Mouse (Mus musculus): ENCODE results near the gene Ttll11. TPM values are rescaled to one million over a fixed set of nuclear protein-coding genes. Genes with fewer than 3 reads are reported as not detected.
A peak's percentile ranks its signal among the peaks of the same experiment; 100 is the strongest.

The Ttll11 gene
- total RNA-seq, 1 experiment from 2014 or later: 30.4 TPM

DNA sequence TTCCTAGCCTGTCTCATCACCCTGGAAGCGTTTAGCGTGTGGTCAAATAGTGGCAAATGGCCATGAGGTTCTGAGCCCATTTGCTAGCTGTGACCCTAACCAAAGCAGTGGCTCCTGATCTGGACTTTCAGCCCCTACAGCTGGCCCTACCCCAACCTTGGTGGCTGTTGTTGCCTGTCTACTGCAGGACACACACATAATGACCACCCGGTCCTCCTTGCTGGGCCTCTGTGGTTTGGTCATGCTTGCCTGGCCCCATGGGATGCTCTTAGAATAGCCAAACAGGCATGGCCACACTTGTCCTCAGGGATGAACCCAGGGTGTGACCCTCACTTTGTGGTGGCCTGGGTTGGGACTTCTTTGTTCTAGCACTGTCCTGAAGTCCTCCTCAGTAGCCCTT, 80.0 kb downstream of the Ttll11 start:
- no peak for DNase-seq

DNA sequence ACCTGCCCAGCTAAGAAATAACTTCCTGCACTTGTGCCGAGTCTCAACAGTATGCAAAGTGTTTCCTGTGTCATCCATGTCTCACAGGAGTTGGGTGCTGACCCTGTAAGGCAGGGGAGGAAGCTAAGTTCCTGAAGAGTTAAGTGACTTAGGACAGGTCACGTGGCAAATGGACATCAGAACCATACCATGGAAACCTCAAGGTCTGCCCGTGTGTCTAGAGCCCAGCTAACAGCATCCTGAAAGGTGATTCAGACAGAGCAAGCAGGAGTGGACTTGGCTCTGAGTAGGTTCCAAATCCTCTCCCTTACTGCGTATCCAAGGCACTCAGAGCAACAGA, 80.6 kb downstream of the Ttll11 start:
- no peak for DNase-seq

DNA sequence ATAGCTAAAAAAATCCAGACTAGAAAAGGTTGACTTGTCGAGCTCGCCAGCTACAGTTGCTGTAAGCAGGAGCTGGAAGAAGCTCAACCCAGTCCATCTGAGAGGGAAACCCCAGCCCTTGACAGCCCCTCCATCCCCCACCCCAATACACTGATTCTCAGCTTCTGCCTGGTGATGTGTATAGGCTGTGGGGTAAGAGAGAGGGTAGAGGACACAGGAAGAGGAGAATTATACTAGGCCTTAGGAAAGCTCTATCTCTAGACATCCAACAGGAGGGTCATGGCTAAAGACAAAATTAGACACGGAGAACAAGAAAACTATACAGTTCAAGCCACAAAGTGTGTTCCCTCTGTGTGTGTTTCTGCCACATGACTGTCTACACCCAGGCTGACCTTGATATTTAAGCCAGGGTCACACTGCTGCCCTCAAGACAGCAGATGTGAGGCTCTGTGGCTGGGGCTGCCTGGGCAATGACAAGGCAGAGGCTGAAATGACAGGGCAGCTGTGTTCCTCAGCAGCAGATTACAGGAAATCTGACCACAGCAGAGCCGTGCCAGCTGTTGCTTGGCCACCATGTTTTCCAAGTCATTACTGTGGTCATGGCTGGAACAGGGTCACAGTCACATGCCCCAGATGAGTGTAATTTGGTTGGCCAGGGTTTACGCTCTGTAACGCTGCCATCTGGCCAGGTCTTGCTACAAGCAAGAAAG, 81.1 kb downstream of the Ttll11 start:
- DNase-seq: peak; percentile 29

DNA sequence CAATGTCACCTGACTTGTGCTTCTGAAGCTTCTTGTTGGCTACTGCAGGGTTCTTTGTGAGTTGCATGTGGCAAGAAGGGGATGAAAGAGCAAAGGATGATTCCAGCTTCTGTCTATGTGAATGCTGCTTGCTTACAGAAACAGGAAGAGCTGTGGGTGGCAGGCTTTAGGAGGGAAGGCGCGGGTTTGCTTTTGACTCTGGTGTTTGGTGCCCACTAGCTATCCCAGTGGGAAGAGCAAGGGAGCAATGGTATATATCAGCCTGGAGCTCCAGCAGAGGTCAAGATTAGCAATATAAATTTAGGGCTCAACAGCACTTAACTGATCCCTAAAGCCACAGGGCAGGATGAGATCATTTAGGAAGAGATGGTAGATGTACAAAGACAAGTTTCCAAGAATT, 82.6 kb downstream of the Ttll11 start:
- DNase-seq: no peak

DNA sequence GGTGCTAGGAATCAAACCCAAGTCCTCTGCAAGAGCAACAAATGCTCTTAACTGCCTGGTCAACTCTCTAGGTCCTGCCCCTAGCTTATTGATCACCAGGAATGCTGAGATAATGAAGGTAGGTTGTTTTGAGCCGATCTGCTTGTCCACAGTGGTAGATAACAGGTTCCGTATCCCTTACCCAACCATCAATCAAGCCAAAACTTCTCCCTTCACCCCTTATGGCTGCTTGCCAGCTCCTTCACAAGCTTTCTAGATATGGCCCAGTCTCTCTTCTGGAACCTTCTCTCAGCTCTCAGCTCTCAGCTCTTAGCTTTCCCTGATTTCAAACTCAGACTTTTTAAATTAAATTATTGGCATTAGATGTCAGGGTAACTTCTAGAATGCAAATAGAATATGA, 85.2 kb downstream of the Ttll11 start:
- no peak for DNase-seq

DNA sequence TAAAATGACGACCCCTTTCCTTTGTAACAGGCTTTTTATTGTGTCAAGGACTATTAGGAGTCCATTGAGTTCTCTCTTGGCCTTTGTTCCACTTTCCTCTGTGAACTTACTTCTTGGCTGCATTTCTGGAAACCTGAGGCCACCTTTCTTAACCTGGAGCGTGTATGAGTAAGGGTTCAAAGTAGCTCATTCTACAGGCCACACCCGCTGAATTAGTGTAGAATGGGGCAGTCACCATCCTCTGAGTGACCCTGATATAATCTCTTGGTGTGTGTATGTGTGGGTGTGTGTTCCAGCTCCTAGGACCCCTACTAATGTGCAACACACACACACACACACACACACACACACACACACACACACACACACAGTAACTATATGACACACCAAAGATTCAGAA, 89.1 kb downstream of the Ttll11 start:
- DNase-seq: no peak

DNA sequence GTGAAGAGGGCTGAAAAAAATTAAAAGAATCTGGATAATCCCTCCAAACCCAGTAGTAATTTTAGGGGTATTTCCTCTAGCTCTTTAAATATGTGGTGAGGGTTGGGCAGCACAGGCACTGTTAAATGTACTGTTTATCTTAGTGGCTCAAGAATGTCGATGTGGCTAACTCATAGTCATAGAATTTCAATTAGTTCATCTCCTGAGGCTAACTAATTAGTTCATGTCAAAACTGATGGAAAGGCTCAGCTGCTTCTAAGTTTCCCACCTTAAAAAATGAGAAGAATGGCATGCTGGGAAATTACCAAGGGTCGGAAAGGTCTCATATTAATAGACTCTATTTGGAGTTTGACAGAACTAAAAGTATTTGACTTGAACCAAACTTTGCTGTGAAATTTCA, 89.9 kb downstream of the Ttll11 start:
- no peak for DNase-seq

DNA sequence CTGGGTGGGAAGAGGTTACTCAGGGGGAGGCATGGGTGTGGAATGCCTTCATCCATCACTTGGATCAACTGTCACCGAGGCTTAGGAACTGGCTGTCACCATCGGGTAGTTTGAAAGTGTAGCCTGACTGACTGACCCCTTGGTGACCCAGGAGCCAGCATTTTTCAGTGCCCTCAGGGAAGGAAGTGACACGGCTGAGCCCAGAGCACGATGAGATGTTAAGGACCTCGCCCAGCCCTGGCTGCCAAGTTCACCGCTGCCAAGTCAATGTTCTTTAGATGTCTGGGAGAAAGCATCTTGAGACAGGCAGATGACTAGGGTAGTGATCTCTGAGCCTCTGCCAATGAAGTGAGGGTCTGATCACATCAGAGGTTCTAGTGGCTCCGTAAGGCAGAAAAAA, 95.4 kb downstream of the Ttll11 start:
- no peak for DNase-seq

DNA sequence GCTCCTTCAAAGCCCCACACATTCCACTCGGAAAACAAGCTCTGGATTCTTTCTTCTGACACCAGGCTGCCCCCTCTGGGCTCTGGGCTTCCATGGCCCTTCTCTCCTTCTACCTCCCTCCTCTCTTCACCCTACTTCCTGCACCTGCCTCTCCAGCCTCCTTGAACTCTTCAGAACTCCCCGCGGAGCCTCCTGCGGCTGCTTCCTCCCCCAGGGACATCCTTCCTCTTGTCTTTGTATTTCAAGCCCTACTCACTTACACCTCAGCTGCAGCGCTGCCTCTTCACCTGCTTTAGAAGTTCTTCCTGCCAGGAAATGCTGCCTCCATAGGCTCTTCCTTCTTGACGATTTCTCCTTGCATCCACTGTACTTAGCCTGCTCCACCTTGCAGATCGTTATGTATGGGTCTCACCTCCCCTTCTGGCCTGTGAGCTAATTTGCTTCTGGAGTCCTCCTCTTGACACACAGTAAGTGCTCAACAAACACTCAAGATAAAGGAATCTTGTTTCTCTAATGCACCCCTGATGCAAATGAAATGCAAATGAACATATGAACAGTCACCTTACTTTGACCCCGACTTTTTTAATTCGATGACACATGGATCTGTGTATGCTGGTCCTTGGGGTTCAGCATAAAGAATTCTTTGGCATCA, 97.3 kb downstream of the Ttll11 start:
- DNase-seq: no peak

DNA sequence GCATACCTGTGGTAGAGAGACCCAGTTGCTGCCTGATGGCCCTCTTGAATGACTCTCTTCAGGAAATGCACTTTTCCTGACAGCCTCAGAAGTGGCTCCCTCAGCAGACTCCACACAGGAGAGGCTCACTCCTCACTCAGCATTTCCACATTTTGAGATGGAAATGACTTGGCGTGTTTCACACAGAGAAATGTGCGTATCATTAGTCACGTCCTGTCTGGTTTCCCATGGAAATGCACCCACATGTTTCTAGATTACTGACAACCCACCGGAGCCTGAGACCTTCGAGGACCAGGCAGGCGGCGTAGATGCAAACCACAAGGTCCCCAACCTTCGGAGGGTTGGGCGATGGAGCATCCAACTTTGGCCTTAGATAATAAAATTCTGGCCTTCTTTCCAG, 97.8 kb downstream of the Ttll11 start:
- no peak for DNase-seq

DNA sequence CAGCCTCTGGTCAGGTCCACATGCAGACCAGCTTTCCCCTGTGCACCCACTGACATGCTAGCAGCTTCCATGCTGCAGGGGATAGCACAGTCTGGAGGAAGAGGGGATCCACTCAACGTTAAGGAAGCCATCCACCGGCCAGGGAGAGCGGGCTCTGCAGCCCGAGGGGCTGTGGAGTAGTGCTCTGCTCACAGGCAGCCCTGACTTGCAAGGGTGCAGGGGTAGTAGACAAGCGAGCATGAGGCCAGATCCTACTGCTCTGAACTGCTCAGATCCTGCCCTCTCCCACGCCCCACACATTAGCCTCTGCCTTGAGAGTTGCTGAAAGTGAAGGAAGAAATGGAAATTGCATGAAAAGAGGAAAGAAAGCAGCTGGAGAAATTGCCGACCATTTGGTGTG, 99.4 kb downstream of the Ttll11 start:
- no peak for DNase-seq

DNA sequence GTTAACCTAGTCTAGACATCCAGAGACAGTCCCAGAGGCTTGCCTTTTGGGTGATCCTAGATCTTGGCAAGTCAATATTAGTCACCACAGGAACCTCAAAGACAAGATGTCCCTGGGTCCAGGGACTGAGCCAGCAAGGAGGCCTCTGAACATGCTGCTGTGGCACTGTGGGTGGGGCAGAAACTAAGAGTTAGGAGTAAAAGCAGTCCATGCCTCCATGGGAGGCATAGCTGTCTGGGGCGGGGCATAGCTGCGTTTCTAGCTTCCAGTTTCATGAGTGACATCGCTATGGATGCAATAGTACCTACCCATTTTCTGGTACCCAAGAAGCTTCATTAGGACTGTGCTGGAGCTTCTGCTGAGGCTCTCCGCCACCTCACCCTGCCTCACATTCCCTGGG, 99.8 kb downstream of the Ttll11 start:
- DNase-seq: no peak

DNA sequence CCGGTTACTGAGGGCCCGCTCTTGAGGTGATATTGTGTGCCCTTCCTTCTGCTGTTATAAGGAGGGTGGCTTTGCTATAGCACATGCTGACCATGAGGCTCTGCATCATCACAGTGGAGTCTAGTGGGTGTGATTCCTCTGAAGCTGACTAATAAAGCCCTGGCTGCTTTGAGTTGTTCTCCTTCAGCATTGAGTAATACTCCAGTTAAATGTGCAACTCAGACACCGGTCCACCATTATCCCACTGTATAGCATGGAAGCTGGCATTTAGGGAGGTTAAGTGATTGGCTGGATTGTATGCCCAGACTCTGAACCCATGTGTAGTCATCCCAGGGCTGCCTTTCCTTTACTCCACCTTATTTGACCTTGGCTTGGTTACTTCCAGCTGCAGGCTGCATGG, 101.2 kb downstream of the Ttll11 start:
- DNase-seq: no peak

DNA sequence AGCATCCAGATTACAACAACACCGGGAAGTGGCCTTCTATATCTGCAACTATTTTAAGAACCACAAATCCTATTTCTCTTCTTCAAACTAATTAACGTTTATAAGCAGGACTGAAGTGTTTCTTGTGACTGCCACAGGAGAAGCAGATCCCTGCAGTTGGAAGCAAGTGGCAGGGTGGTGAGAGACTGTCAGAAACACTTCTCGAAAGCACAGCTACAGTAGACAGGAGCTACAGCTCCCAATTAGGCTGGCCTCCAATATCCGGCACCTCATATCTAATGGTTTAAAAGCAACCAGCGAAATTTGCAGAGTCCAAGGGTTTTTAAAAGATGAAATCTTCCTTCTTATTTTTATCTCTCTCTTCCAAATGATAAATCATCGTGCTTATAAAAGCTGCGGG, 104.1 kb downstream of the Ttll11 start:
- DNase-seq: no peak

DNA sequence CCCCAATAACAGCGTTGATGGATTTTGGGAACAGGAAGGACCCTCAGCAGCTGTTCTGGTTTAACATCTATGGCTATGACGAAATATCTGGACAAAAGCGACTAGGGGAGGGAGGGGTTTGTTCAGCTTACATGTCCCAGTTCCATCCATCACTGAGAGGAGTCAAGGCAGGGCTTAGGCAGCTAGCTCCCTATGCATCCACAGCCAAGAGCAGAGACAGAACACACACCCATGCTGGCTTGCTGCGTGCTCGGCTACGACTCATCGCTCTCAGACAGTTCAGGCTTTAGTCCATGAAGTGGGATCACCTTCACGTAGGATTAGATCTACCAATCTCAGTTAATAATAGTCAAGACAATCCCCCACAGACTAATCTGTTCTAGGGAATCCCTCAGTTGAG, 105.3 kb downstream of the Ttll11 start:
- DNase-seq: no peak

DNA sequence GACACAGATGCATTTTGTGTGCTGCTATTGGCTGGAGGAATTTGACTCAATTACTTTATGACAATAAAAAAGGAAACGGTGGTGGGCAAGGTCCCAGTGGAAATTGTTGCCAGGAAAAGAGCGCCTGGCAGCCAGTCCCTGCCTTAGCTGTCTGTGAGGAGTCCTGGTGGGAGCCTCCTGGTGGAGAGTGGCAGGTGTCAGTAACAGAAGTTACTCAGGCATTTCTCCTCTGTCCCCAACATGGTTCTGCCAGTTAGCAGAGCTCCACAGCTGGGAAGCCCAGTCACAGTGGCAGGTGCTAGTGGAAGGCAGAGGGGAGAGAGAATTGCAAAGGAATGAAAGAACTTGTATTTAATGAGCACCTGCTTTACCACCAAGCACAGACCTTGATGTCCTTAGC, 110.5 kb downstream of the Ttll11 start:
- no peak for DNase-seq

DNA sequence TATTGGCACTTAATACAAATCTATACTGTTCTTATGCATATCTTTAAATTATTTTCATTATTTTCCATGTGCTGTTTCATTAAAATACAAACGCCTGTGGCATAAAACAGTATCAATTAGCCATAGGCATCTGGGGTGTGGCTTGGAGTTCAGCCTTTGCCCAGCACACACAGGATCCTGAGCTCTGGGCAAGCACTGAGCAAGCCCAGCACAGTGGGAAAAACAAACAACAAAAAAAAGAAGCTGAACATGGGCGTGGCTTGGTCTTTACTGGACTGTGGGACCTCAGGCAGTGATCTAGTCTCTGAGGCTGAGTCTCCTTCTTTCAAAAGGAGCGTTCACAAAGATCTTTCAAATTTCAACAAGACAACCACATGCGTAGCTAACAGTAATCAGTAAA, 116.4 kb downstream of the Ttll11 start:
- DNase-seq: no peak

DNA sequence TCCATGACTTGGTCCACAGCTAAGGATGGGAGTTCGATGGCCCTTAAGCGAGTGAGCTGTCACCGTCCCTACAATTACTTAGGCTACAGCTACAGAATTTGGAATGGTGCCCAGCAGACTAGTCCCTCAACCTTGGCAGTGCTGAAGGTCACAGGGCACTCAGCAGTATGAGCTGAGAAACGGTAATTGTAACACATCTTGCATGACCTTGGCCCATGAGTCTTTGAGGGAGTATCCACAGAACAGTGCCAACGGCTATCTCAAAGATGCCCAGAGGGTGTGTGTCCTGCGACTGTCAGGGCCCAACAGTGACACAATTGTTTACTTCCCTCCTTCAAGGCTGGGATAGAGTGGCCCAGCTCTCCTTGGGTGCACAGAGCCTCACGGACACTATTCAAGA, 118.5 kb downstream of the Ttll11 start:
- DNase-seq: peak; percentile 45

DNA sequence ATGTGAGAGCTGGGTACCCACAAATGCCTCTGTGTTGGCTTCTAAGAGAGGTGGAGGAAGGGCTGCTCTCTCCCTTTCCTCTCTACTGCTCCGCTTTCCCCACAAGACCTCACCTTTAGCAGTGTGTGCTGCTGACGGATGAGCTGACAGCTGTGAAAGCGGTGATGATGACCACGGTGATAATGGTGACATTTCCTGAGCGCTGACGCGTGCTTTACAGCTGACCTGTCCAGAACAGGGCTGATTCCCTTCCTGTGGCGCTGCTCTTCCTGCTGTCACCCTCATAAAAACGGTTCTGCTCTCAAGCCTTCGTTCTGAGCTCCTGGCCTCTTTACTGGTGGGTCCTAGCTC, 119.3 kb downstream of the Ttll11 start:
- no peak for DNase-seq

DNA sequence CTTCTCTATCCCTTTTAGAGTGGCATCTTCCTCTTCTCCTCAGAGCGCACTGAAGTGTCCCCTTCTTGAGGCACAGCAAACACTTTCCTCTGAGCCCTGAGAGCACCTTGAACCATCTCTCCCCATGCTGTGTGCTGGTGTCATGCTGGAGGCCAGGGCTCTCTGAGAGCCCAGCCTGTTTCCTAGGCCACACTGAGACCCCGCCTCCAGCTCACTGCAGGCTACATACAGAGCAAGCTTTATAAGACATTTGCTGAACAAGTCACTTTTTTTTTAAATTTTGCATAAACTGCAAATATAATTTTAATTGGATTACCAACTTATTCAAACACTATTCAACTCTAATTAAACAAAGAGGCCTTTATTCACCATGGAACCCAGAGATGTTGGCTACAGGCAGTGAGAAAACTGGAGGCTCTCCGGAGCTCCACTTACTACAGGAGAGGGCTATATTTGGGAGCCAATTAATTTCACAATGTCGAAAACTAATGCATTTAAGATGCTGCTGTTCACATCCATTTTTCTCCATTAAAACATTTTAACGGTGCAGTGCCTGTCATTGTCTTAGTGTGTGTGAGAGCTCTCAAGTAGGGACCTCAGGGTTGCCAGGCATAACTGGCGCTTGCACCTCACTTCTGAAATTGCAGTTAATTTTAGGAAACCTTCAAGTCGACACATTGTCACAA, 119.9 kb downstream of the Ttll11 start:
- no peak for DNase-seq

DNA sequence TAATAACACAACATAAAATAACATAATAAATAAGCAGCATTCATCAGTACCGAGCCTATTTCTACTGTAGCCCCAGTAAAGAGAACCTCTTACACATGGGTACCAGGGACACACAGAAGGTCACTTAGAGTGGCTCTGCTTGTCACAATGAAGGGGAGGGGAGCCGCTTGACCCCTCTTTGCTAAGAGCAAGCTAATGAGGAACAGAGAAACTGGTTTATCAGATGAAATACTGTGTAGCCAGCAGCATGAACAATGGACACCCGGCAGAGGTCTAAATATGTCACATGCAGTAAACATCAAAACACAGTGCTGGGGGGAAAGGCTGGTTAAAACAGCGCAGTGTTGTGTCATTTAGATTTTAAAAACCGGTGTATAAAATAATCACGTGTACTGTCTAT, 121.4 kb downstream of the Ttll11 start:
- no peak for DNase-seq

DNA sequence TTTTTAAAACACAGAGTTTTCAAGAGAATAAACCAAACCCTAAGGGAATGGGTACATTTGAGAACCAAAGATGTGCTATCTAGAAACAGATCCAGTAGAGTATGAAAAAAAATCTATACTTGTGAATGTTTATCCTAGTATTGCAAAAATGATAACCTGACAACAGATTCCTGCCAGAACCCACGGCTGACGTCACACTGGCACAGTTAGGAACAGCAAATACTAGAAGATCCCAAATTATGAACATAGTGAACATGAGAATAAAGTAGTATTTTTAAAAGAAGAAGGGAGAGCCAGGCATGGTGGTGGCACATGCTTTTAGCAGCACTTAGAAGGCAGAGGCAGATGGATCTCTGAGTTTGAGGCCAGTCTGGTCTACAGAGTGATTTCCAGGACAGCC, 122.8 kb downstream of the Ttll11 start:
- DNase-seq: no peak

DNA sequence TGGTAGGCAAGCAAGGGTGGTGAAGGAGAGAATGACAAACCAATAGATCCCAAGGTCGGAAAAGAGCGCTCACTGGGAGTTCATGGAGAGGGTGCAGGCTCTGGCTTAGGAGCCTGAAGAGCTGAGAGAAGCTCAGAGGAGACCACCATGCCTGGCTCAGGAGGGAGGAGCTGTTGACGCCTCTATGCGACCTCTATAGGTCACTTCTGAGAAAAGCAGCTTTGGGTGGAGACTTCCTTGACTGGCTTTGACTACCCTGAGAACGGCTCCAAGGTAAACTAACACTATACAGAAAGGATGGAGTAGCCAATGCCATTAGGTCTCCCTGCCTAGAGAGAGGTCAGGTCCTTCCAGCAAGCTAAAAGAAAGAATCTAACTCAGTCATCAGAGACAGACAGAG, 124.8 kb downstream of the Ttll11 start:
- DNase-seq: no peak

DNA sequence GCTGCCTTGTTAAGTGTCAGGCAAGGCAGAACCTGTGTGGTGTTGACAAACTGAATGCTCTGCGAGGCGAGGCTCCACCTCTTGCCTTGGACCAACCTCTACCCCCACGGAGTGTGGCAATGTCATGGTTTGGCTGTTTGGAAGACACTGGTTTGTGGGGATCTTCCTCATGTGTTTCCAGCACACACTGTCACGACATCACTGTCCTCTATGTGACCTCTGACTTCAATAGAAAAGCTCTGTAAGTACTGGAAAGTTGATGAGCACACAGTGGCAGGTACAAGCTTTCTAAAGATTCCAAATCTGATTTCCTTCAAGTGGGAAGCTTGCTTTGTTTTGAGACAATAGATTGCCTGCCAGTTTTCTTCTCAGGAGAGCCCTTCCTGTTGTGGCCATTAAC, 126.7 kb downstream of the Ttll11 start:
- no peak for DNase-seq
